Mouse (Mus musculus): ENCODE data around the gene Slc46a1. TPM values are rescaled to one million over a fixed set of nuclear protein-coding genes. Genes with fewer than 3 reads are reported as not detected.

The Slc46a1 gene
- total RNA-seq (2021) = 1 to 10 TPM; 1.4 to 2.3 TPM

DNA sequence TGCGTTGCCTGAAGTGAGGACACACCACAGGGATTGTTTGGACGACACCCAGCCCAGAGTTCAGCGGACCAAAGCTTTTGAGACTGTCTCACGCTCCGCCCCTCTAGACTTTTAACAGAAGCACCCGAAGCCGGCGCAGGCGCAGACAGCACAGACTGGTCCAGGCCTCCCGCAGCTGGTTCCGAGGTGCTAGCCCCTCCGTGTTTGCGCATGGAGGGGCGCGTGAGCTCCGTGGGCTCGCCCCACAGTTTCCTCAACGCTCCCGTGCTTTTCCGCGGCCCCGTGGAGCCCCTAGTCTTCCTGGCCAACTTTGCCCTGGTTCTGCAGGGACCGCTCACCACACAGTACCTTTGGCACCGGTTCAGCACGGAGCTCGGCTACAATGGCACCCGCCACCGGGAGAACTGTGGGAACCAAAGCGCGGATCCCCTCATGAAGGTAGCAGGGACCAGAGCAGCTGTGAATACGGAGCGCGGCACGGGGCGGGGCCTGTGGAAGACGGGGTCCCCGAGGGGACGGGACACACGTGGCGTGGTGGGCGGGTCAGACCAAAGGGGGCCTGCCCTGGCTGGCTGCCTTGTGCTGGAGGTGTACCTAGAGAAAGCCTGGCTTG lies at the start of gene Slc46a1:
Slc46a1 (plus strand) TSS at position 130 of the 613 bp plus-strand sequence.
- intact Hi-C loops (cut with DNase I) = no loop called here
- DNase-seq (ENCODE audit: low spot score) = peak; percentile 69

- no peak for DNase-seq (ENCODE audit: low spot score)
- intact Hi-C loops (cut with DNase I) = no loop called here
These were observed 48.6 kb upstream of the Slc46a1 start for GRCm38 (mm10) chr11:78416854-78417253.

- intact Hi-C loops (cut with DNase I) = no loop called here
- no peak for DNase-seq (ENCODE audit: low spot score)
These were observed 45.1 kb upstream of the Slc46a1 start for GRCm38 (mm10) chr11:78420263-78420889.

GRCm38 (mm10) chr11:78421201-78422009 lies 44.1 kb upstream of the Slc46a1 start:
- no peak for DNase-seq (ENCODE audit: low spot score)
- intact Hi-C loops (cut with DNase I) = no loop called here

DNA sequence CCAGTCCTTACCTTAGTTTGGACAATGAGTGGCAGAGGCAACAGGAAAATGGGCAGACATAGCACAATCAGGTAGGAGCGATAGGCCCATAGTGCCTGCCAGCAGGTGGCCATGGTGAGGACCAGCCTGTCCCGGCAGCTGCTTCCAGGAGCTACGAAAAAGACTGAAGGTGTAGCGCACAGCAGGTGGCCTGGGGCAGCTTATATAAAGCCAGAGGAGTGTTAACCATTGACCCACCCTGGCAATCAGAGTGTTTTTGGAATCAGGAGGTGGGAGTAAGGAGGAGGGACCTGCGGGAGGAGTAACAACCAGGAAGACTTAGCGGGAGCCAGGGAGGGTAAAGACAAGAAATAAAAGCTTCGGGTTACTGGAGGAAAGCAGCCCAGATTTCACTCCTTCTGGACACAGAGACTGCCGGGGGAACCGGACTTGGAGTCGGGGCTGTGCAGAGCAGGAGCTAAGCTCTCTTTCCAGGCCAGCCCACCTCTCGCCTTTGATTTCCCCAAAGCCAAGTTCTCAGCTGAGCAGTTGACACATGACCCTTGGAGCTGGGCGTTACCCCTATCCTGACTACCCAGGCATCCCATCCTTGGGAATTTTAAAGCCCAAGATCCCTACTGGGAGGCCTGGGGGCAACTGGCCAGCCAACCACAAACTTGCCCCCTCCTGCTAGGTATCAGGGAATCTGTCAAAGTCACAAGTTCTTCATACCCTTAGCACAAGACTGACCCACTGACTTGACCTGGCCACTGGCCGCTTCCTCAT lies 43.3 kb upstream of the Slc46a1 start, which contains the start of gene Slc13a2:
Slc13a2 (minus strand) TSS at position 163 of the 765 bp plus-strand sequence.
- DNase-seq (ENCODE audit: low spot score) = no peak
- intact Hi-C loops (cut with DNase I) = no loop called here

GRCm38 (mm10) chr11:78424352-78424751 lies 41.1 kb upstream of the Slc46a1 start:
- DNase-seq (ENCODE audit: low spot score) = no peak
- intact Hi-C loops (cut with DNase I) = no loop called here

- intact Hi-C loops (cut with DNase I) = no loop called here
- no peak for DNase-seq (ENCODE audit: low spot score)
These were observed 39.9 kb upstream of the Slc46a1 start for GRCm38 (mm10) chr11:78425572-78425971.

GRCm38 (mm10) chr11:78427655-78428054 lies 37.8 kb upstream of the Slc46a1 start:
- intact Hi-C loops (cut with DNase I) = no loop called here
- DNase-seq (ENCODE audit: low spot score) = no peak

DNA sequence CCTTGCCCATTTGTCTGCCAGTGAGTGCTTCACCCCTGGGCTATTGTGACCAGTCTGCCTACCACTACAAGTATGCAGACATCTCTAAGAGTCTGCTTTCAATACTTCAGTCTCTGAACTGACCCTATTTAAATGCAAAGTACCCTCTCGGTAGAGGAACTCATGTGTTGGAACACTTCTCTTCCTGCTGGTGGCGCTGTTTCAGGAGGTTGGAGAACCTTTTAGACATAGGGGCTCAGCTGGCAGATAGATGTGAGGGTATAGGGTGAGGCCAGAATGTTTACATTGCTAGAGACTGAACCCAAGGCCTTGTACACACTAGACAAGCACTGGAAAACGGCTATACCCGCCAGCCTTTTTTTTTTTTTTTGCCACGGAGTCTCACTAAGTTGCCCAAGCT lies 37.2 kb upstream of the Slc46a1 start:
- intact Hi-C loops (cut with DNase I) = no loop called here
- no peak for DNase-seq (ENCODE audit: low spot score)

DNA sequence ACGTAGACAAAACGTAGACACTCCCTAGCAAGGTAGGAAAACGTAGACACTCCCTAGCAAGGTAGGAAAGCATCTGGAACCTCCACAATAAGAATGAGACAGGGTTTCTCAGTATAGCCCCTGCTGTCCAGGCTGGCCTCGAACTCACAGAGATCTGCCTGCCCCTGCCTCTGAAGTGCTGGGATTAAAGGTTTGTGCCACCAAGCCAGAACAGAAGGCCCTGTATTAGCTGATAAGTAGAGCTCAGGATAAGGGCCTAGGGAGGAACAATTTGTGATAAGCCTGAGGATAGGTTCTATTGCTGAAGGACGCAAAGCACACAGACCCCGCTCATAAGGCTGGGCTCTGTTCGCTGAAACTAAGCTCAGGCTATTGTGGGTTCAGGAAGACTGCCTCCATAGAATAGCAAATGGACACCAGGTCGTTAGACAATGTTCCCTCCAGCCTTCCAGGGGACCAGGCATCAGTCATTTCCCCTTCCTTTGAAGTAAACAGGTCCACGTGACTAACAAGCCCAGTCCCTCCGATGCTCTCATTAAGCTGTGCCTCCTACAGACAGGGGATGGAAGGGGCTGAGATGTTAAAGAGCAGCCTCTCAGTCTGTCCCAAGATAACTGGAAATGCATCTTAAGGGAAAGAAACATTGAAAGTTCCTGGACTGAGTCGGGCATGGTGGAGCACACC lies 35.2 kb upstream of the Slc46a1 start:
- intact Hi-C loops (cut with DNase I) = no loop called here
- no peak for DNase-seq (ENCODE audit: low spot score)

GRCm38 (mm10) chr11:78431176-78431575 lies 34.3 kb upstream of the Slc46a1 start:
- DNase-seq (ENCODE audit: low spot score) = no peak
- intact Hi-C loops (cut with DNase I) = no loop called here

DNA sequence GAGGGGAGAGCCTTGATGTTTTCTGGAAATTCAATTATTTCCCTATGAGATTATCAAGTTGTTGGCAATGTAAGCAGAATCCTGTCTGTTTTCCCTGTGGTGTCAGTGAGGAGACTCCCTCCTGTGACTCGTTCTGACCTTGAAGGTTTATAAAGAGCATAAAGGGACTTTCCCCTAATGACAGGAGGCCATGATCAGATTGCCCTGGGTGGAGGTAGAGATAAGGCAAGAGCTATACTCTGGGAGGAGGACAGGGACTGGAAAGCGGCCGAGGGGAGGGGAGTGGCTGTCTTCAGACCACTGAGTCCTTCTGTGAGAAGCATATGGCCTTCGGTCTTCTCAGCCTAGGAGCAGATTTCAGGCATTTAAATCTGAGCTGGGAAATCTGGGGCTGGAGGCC lies 31.4 kb upstream of the Slc46a1 start:
- intact Hi-C loops (cut with DNase I) = no loop called here
- no peak for DNase-seq (ENCODE audit: low spot score)

DNA sequence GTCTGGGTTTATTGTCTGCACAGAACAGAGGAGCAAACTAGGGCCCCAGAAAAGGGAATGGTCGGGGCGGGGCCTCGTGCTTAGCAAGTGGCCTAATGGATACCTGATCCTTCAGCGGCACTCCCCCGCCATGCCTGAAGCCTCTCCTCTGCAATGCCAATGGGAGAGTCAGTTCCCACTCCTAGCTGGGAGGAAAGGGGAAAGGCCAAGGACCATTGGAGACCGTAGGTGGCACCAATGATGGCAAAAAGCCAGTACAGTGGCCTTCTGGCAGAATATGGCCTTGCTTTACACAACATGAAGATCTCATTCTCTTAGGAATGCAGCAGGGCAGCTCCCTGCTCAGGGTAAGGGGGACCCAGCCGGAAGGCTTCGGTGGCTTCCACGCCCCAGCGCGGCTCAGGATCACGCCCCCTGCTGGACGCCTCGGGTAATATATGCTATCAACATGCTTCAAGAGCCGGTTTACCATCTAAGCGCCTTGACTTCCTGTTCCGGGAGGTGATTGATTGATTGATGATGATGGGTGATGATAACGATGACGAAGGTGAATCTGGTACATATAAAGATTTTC lies 29.6 kb upstream of the Slc46a1 start:
- DNase-seq (ENCODE audit: low spot score) = no peak
- intact Hi-C loops (cut with DNase I) = no loop called here

DNA sequence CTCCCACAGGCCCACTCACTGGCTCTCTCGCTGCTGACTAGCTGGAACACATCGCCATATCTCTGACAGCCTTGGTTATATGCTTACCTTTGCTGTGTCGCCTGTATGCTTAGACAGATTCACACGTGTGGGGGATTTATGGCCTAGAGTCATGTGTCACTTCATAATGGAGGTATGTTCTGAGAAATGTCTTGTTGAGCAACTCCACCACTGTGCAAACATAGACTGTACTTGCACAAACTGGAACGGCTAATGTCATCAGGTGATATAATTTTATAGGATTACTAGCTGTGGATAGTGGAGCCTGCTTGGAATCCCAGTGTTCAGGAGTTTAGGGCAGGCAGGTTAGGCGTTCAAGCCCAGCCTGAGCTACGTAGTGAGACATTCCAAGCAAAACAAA lies 28.3 kb upstream of the Slc46a1 start:
- no peak for DNase-seq (ENCODE audit: low spot score)
- intact Hi-C loops (cut with DNase I) = no loop called here

DNA sequence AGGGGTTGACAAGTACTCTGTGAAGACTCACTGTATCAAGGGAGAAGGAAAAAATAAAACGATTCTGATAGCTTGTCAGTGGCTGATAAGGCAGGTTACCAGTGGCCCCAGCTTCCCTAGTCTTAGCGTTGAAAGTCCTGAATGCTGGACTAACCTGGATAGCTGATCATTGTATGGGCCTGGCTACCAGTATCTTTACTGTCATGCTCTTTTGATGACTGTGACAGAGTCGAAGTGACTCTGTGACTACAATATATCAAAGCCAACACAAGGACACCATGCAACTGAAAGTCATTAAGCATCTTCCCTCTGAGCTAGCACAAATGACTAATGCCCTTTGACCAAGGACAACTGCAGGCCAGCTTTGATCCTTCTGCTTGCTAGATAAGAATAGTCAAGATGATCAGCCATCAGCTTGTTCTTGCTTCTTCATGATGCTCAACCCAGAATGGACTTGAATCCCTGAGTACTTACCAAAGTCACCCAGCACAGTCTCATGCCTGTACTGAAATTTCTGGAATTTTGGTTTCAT lies 27.0 kb upstream of the Slc46a1 start:
- DNase-seq (ENCODE audit: low spot score) = no peak
- intact Hi-C loops (cut with DNase I) = no loop called here

DNA sequence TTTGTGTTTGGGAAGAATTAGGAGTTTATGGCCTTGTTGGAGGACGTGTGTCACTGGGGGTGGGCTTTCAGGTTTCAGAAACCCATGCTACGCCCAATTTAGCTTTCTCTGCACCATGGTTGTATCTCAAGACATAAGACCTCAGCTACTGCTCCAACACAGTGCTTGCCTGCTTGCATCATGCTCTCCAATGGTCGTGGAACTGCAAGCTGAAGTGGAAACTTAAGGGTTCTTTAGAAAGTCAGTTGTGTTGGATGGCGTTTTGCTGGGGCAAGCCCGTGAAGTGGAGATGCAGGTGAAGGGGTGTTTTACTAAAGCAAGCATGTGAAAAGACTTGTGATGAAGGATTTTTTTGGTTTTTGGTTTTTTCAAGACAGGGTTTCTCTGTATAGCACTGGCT lies 22.4 kb upstream of the Slc46a1 start:
- no peak for DNase-seq (ENCODE audit: low spot score)
- intact Hi-C loops (cut with DNase I) = no loop called here

- intact Hi-C loops (cut with DNase I) = no loop called here
These were observed 18.3 kb upstream of the Slc46a1 start for GRCm38 (mm10) chr11:78447168-78447567.

DNA sequence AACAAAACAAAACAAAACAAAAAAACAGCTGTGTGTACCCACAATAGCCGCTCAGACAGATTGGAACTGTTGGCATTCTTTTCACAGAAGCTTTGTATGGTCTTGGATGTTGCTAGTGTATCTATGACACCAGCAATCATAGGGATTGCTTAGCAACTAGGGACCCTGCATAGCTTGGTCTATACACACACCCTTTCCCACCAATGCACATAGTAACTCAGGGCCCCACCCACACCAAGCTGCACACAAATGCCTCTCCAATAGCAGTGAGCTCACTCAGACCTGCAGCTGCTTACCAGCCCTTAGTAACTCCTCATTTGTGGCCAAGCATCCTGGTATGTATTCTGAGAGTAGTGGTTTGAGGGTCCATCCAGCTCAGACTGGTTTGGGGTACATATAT lies 17.3 kb upstream of the Slc46a1 start:
- DNase-seq (ENCODE audit: low spot score) = no peak
- intact Hi-C loops (cut with DNase I) = no loop called here

More at GRCm38 (mm10) chr11:78447168-78447567, 18.3 kb upstream of the Slc46a1 start:
- DNase-seq (ENCODE audit: low spot score) = no peak

- intact Hi-C loops (cut with DNase I) = loop anchor here (5.0 kb wide), 1 partner anchor 88 kb away; no protein-coding TSS in a partner anchor
- no peak for DNase-seq (ENCODE audit: low spot score)
These were observed 15.2 kb upstream of the Slc46a1 start for GRCm38 (mm10) chr11:78450337-78450736.
